Mouse (Mus musculus): ENCODE results near the gene Prr15l. TPM values are rescaled to one million over a fixed set of nuclear protein-coding genes. Genes with fewer than 3 reads are reported as not detected.

Prr15l gene
- polyA plus RNA-seq, 1 experiment from 2014 or later, result 0.19 TPM

- WGBS, result 16% methylated on average over 13 of the region's 13 CpGs
- ATAC-seq (ENCODE audit: low FRiP score) (no peak), DNase-seq (ENCODE audit: low spot score, missing footprints) (no peak)
- H3K9ac ChIP-seq (ENCODE audit: low read length), result no peak overlapping the region
- H3K27me3 ChIP-seq (ENCODE audit: control insufficient read depth, insufficient read depth, low read length), result no peaks in the 10 kb centered on the region
- H3K9me3 ChIP-seq (ENCODE audit: control insufficient read depth, low read length), result no peaks in the 10 kb centered on the region
- H3K4me3 ChIP-seq (ENCODE audit: low read depth, low read length), result no peak overlapping the region
- H3K4me1 ChIP-seq (ENCODE audit: control insufficient read depth, insufficient read depth, low read length), result no peaks in the 10 kb centered on the region
- H3K4me2 ChIP-seq, result no peak overlapping the region
- H3K27ac ChIP-seq (ENCODE audit: low read depth, low read length), result no peak overlapping the region
- no peaks in the 10 kb centered on the region for H3K36me3 ChIP-seq (ENCODE audit: control insufficient read depth, insufficient read depth, low read length)
These were observed 1.3 kb downstream of the Prr15l start for GRCm38 (mm10) chr11:96929096-96929765.

DNA sequence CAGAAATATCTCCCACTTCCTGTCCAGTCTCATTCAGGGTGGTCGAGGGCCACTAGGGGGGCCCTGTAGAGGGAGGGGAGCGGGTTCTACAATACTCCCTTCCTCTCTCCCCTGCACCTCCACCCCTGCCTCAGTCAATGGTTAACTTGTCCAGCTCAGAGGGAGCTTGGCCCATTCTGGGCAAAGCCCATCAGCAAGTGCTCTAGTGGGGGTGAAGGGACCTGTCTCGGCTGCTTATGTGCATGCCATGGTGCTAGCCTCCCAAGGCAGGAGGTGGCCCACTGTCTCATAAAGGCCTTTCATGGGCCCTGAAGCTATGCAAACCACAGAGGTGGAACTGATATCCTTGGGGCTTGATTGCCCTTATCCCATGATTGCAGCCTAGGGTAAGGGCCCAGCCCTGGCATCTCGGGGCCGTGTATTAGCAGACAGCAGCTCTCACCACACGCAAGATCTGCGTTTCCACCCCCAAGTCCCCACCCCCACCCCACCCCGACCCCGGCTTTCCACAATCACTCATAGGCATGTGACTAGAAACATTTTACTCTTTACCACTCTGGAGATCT is 1.9 kb downstream of the Prr15l start:
- Histone ChIP-seq H3K9me3 (ENCODE audit: control insufficient read depth, low read length) (no peaks in the 10 kb centered on the region), H3K27me3 (ENCODE audit: control insufficient read depth, insufficient read depth, low read length) (no peaks in the 10 kb centered on the region), H3K4me3 (ENCODE audit: low read depth, low read length) (no peak overlapping the region), H3K9ac (ENCODE audit: low read length) (no peak overlapping the region), H3K4me1 (ENCODE audit: control insufficient read depth, insufficient read depth, low read length) (no peaks in the 10 kb centered on the region), H3K27ac (ENCODE audit: low read depth, low read length) (no peak overlapping the region), H3K36me3 (ENCODE audit: control insufficient read depth, insufficient read depth, low read length) (no peaks in the 10 kb centered on the region), H3K4me2 (no peak overlapping the region)
- ATAC-seq (ENCODE audit: low FRiP score) (no peak), DNase-seq (ENCODE audit: low spot score, missing footprints) (no peak)
- 77% methylated on average over 9 of the region's 9 CpGs for WGBS

- H3K4me1 ChIP-seq (ENCODE audit: control insufficient read depth, insufficient read depth, low read length), result no peaks in the 10 kb centered on the region
- DNase-seq (ENCODE audit: low spot score, missing footprints) (no peak), ATAC-seq (ENCODE audit: low FRiP score) (no peak)
- no peaks in the 10 kb centered on the region for H3K36me3 ChIP-seq (ENCODE audit: control insufficient read depth, insufficient read depth, low read length)
- WGBS, result 71% methylated on average over 8 of the region's 8 CpGs
- H3K9me3 ChIP-seq (ENCODE audit: control insufficient read depth, low read length), result no peaks in the 10 kb centered on the region
- H3K4me2 ChIP-seq, result no peak overlapping the region
- no peaks in the 10 kb centered on the region for H3K27me3 ChIP-seq (ENCODE audit: control insufficient read depth, insufficient read depth, low read length)
- no peak overlapping the region for H3K4me3 ChIP-seq (ENCODE audit: low read depth, low read length)
- H3K9ac ChIP-seq (ENCODE audit: low read length), result no peak overlapping the region
- H3K27ac ChIP-seq (ENCODE audit: low read depth, low read length), result no peak overlapping the region
These were observed 3.6 kb downstream of the Prr15l start for GRCm38 (mm10) chr11:96931327-96932062.

GRCm38 (mm10) chr11:96933562-96934276 is 5.8 kb downstream of the Prr15l start:
- H3K4me2 ChIP-seq, result no peak overlapping the region
- ATAC-seq (ENCODE audit: low FRiP score), result no peak
- no peak overlapping the region for H3K27ac ChIP-seq (ENCODE audit: low read depth, low read length)
- DNase-seq (ENCODE audit: low spot score, missing footprints), result no peak
- no peak overlapping the region for H3K9ac ChIP-seq (ENCODE audit: low read length)
- no peaks in the 10 kb centered on the region for H3K36me3 ChIP-seq (ENCODE audit: control insufficient read depth, insufficient read depth, low read length)
- H3K4me3 ChIP-seq (ENCODE audit: low read depth, low read length), result no peak overlapping the region
- no peaks in the 10 kb centered on the region for H3K27me3 ChIP-seq (ENCODE audit: control insufficient read depth, insufficient read depth, low read length)
- no peaks in the 10 kb centered on the region for H3K9me3 ChIP-seq (ENCODE audit: control insufficient read depth, low read length)
- 94% methylated on average over 13 of the region's 13 CpGs for WGBS
- H3K4me1 ChIP-seq (ENCODE audit: control insufficient read depth, insufficient read depth, low read length), result no peaks in the 10 kb centered on the region

- Histone ChIP-seq H3K4me2 (peak overlapping the region; percentile 30; the same call in 1 of the 2 replicates), H3K9me3 (ENCODE audit: control insufficient read depth, low read length) (no peaks in the 10 kb centered on the region), H3K27ac (ENCODE audit: low read depth, low read length) (peak overlapping the region; percentile 15; the same call in 1 of the 2 replicates), H3K27me3 (ENCODE audit: control insufficient read depth, insufficient read depth, low read length) (no peaks in the 10 kb centered on the region), H3K4me1 (ENCODE audit: control insufficient read depth, insufficient read depth, low read length) (no peaks in the 10 kb centered on the region), H3K9ac (ENCODE audit: low read length) (peak overlapping the region; percentile 30), H3K4me3 (ENCODE audit: low read depth, low read length) (no peak overlapping the region), H3K36me3 (ENCODE audit: control insufficient read depth, insufficient read depth, low read length) (no peaks in the 10 kb centered on the region)
- WGBS, result 25% methylated on average over 12 of the region's 12 CpGs
- peak; percentile 92 for DNase-seq (ENCODE audit: low spot score, missing footprints)
- peak; percentile 71; the same call in 1 of the 2 replicates for ATAC-seq (ENCODE audit: low FRiP score)
These were observed 7.0 kb downstream of the Prr15l start for GRCm38 (mm10) chr11:96934921-96935356.

DNA sequence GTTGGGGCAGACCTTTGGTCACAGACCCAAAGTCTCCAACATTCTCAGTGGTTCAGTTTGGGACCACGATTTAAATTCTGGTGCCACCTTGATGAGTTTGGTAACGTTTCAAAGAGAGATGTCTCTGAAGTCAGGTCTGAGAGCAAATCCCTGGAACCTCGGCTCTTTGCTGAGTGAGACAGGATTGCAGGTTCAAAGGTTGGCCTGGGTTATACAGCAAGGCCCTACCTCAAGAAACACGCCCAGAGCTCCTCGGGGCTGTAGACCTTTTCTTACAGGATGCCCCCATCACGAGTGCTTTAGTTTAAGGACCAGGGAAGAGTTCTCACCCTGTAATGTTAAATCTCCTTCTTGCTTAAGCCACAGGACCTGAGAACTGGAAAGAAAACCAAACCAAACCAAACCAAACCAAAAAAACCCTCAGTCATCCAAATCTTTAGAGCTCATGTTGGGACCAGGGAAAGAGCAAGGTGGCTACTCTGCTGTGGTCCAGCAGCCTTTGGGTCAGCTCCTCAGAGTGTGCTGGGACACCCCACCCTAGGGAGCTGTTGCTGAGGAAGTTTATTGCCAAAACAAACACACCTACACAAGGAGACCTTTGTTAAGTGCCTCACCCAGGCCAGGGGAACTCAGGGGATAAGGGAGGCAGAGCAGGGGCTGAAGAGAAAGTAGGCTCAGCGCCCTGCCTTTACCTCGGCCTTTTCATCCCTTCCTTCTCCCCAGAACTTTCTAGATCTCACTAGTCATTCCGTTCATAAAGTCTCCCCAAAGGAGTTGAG is 8.2 kb downstream of the Prr15l start:
- no peak for ATAC-seq (ENCODE audit: low FRiP score)
- Histone ChIP-seq H3K27me3 (ENCODE audit: control insufficient read depth, insufficient read depth, low read length) (no peaks in the 10 kb centered on the region), H3K27ac (ENCODE audit: low read depth, low read length) (no peak overlapping the region), H3K9ac (ENCODE audit: low read length) (no peak overlapping the region), H3K9me3 (ENCODE audit: control insufficient read depth, low read length) (no peaks in the 10 kb centered on the region), H3K4me1 (ENCODE audit: control insufficient read depth, insufficient read depth, low read length) (no peaks in the 10 kb centered on the region), H3K4me3 (ENCODE audit: low read depth, low read length) (no peak overlapping the region), H3K36me3 (ENCODE audit: control insufficient read depth, insufficient read depth, low read length) (no peaks in the 10 kb centered on the region), H3K4me2 (no peak overlapping the region)
- 89% methylated on average over 9 of the region's 9 CpGs for WGBS
- DNase-seq (ENCODE audit: low spot score, missing footprints), result no peak

DNA sequence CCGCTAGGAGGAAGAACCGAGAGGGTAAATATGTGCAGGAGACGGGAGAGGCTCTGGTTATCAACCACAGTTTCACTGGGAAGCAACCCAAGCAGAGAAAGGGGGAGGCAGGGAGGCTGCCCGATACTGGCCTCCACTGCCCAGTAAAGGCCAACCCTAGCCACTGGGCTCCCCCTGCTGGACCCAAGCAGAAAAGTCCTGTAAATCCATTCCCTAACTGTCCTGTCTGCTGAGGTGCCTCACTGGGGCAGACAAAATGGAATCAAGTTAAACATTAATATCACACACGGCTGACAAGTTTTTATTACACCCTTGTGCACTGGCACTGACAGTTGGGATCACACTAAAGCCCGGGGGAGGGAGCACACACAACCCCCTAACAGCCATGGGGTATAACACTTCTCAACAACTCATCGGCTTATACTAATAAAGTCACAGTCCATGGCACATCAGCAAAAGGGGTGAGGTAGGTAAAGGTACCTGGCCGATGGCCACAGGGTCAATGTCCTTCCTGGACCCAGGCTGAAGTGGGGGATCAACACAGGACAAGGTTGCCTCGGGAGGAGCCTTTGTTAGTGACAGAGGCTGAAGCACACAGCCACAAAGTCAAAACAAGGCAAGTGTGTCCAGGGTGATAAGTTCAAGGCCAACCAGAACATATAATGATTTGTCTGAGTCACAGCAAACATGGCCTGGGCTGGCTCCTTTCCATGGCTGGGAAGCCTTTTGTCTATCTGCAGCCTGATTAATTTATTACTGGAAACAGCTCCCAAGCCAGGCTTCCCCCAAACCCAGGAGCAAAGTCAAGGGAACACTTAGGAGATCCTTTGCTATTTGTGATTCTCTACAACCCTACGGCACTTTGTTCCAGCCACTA is 9.9 kb downstream of the Prr15l start:
- Histone ChIP-seq H3K4me2 (no peak overlapping the region), H3K27me3 (ENCODE audit: control insufficient read depth, insufficient read depth, low read length) (no peaks in the 10 kb centered on the region), H3K4me1 (ENCODE audit: control insufficient read depth, insufficient read depth, low read length) (no peaks in the 10 kb centered on the region), H3K27ac (ENCODE audit: low read depth, low read length) (no peak overlapping the region), H3K4me3 (ENCODE audit: low read depth, low read length) (no peak overlapping the region), H3K9ac (ENCODE audit: low read length) (no peak overlapping the region), H3K36me3 (ENCODE audit: control insufficient read depth, insufficient read depth, low read length) (no peaks in the 10 kb centered on the region), H3K9me3 (ENCODE audit: control insufficient read depth, low read length) (no peaks in the 10 kb centered on the region)
- DNase-seq (ENCODE audit: low spot score, missing footprints) (no peak), ATAC-seq (ENCODE audit: low FRiP score) (no peak)
- 57% methylated on average over 10 of the region's 10 CpGs for WGBS

- H3K4me1 ChIP-seq (ENCODE audit: control insufficient read depth, insufficient read depth, low read length), result peaks cover 1% of the 10 kb centered on the region; the same call in 1 of the 2 replicates
- no peaks in the 10 kb centered on the region for H3K27me3 ChIP-seq (ENCODE audit: control insufficient read depth, insufficient read depth, low read length)
- H3K36me3 ChIP-seq (ENCODE audit: control insufficient read depth, insufficient read depth, low read length), result no peaks in the 10 kb centered on the region
- 90% methylated on average over 6 of the region's 6 CpGs for WGBS
- no peak overlapping the region for H3K27ac ChIP-seq (ENCODE audit: low read depth, low read length)
- H3K9ac ChIP-seq (ENCODE audit: low read length), result no peak overlapping the region
- H3K4me2 ChIP-seq, result no peak overlapping the region
- ATAC-seq (ENCODE audit: low FRiP score) (no peak), DNase-seq (ENCODE audit: low spot score, missing footprints) (no peak)
- H3K9me3 ChIP-seq (ENCODE audit: control insufficient read depth, low read length), result no peaks in the 10 kb centered on the region
- H3K4me3 ChIP-seq (ENCODE audit: low read depth, low read length), result no peak overlapping the region
These were observed 10.5 kb downstream of the Prr15l start for GRCm38 (mm10) chr11:96938426-96938800.

Data from midbrain, embryonic 11.5 days (tissue).